Mouse (Mus musculus) kidney, embryonic 15.5 days (tissue): Measurements from ENCODE around the gene Gm17334. TPM values are rescaled to one million over a fixed set of nuclear protein-coding genes. Genes with fewer than 3 reads are reported as not detected.

ENCODE experiments used
- ATAC-seq: fragments of 200-750 bp; cut with Nextera tagmentation; replicated peaks from 2 replicates; pipeline ENCODE4 v1.8.0; 2017; ENCODE audit warnings: moderate TSS enrichment; ENCODE audit not compliant: low FRiP score
- H3K27ac ChIP-seq: fragments of 300-500 bp; sonication (generic); 2 replicates; pipeline ENCODE4 v1.5.1; 2015; ENCODE audit warnings: mild to moderate bottlenecking, inconsistent platforms
- H3K27me3 ChIP-seq: fragments of 300-500 bp; sonication (generic); 2 replicates; pipeline ENCODE4 v1.6.1; 2015; ENCODE audit warnings: inconsistent platforms
- H3K36me3 ChIP-seq: fragments of 300-500 bp; sonication (generic); 2 replicates; pipeline ENCODE4 v1.6.1; 2015; ENCODE audit warnings: inconsistent platforms
- H3K4me1 ChIP-seq: fragments of 300-500 bp; sonication (generic); 2 replicates; pipeline ENCODE4 v1.6.1; 2015; ENCODE audit warnings: inconsistent platforms
- H3K4me2 ChIP-seq: fragments of 300-500 bp; sonication (generic); 2 replicates; pipeline ENCODE4 v1.6.1; 2015; ENCODE audit warnings: moderate library complexity, mild to moderate bottlenecking, inconsistent platforms
- H3K4me3 ChIP-seq: fragments of 300-500 bp; sonication (generic); replicated peaks from 2 replicates; pipeline ENCODE4 v1.5.1; 2015; ENCODE audit warnings: mild to moderate bottlenecking, inconsistent platforms
- H3K9ac ChIP-seq: fragments of 300-500 bp; sonication (generic); 2 replicates; pipeline ENCODE4 v1.6.1; 2015; ENCODE audit warnings: mild to moderate bottlenecking, inconsistent platforms
- H3K9me3 ChIP-seq: fragments of 300-500 bp; sonication (generic); replicated peaks from 2 replicates; pipeline ENCODE4 v1.6.1; 2016; ENCODE audit warnings: inconsistent platforms
- WGBS: fragments of 180-500 bp; shearing (Covaris S2); methylation state at CpG from one replicate; pipeline ENCODE4 v1.1.7; 2015; ENCODE audit warnings: mixed read lengths; 5-methylcytosine and 5-hydroxymethylcytosine counted together
- polyA plus RNA-seq: library from polyadenylated mRNA; unstranded; fragments of >200 nt; fragmentation: Nextera tagmentation; extraction: Ambion mirVana; gene quantifications from 2 replicates; pipeline ENCODE4 v1.2.1, GENCODE M21; 2015

Gm17334 gene
- polyA plus RNA-seq, 1 experiment from 2014 or later: 0.23 TPM

DNA sequence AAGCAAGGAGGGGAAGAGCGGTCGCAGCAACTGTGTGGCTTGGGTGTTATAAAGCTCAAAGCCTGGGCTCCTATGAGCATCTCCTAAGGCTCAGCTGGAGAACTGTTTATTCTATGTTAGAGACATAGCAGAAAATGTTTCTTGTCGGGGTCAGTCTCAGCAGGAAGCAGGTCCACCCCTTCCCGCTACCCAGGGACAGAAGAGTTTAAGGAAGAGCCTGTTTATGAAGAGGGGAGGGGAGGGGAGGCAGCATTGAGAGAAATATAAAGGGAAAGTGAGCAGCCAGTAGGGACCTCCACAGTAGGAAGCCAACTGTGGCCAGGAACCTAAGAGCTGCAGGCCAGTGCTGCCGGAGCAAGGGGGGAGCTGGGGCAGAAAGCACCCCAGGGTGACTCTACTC, 36.4 kb upstream of the Gm17334 start:
- WGBS: 50% methylated on average over 5 of the region's 5 CpGs
- ATAC-seq: no peak

DNA sequence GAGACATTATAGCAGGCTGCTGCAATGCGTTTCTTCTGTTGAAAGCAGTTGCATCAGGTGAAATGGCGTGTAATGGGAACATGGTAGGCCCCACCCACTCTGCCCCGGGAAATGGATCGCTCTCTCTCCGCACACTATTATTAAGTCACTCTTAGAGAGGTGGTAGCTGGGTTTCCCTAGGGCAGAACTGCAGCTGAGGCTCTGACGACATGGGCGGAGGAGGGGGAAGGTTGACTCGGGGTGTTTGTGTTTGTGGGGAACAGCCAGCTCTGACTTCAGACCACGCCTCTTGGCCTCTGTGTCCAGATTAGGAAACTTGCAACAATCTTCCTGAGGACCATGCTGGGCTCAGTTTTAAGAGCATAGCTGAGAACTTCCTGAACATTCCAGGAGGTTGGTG, 32.8 kb upstream of the Gm17334 start:
- WGBS: 71% methylated on average over 9 of the region's 9 CpGs
- Histone ChIP-seq H3K4me1 (0 out of 2 replicates have a peak, but pooled peaks cover 3% of the 10 kb centered on the region), H3K9ac (no peak overlapping the region), H3K4me2 (no peak overlapping the region), H3K9me3 (no peaks in the 10 kb centered on the region), H3K4me3 (no peak overlapping the region), H3K27me3 (no peaks in the 10 kb centered on the region), H3K36me3 (no peaks in the 10 kb centered on the region), H3K27ac (no peak overlapping the region)
- ATAC-seq: no peak

More for the DNA sequence above, 36.4 kb upstream of the Gm17334 start:
- Histone ChIP-seq H3K4me3 (no peak overlapping the region), H3K36me3 (no peaks in the 10 kb centered on the region), H3K9me3 (no peaks in the 10 kb centered on the region), H3K27ac (no peak overlapping the region), H3K4me2 (no peak overlapping the region), H3K4me1 (0 out of 2 replicates have a peak, but pooled peaks cover 3% of the 10 kb centered on the region), H3K9ac (no peak overlapping the region), H3K27me3 (no peaks in the 10 kb centered on the region)

DNA sequence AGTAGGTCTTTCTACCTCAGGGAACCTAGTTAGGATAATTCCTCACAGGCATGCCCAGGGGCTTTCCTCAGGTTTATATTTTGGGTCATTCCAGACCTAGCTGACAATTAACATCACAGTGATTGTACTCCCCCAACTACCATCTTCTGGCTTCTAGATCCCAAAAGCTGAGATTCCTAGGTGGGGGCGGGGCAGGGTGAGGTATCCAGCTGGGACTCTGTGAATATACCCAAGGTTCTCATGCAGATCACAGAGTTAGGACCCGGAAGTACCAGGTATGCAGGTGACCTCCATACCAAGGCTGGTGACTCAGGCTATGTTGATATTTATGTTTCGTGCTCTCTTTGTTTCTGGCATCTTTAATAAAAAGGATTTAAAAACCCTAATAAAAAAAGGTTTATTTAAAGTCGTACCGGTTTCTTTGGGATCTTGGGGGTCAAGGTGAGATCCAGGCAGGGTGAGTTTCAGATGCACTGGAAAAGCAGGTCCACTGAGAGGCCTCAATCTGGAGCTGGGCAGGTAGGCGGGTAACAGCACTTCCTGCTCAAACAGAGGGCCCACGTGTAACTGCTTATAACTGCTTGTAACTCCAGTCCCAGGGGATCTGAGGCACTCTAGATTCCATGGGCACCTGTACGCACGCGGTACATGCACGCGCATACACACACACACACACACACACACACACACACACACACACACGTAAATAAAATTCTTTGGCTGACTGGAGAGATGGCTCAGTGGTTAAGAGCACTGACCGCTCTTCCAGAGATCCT, 31.8 kb upstream of the Gm17334 start:
- Histone ChIP-seq H3K27me3 (no peaks in the 10 kb centered on the region), H3K9ac (no peak overlapping the region), H3K4me1 (0 out of 2 replicates have a peak, but pooled peaks cover 3% of the 10 kb centered on the region), H3K27ac (no peak overlapping the region), H3K36me3 (no peaks in the 10 kb centered on the region), H3K4me3 (no peak overlapping the region), H3K4me2 (no peak overlapping the region), H3K9me3 (no peaks in the 10 kb centered on the region)
- 82% methylated on average over 14 of the region's 14 CpGs for WGBS
- ATAC-seq: no peak

DNA sequence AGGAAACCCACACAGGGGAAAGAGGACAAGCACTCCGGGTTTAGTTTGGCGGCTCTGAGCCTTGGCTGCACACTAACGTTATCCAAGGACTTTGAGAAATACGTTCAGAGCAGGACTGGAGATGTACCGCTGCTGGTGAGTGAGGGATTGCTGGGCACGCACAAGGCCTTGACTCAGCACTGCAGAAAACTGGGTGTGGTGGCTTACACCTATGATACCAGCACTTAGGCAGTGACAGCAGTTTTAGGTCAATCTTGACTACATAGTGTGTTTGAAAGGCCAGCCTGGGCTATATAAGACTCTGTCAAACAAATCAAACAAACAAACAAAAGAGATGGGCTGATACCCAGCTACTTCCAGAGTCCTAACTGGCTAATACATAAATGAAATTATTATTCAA, 30.5 kb upstream of the Gm17334 start:
- 78% methylated on average over 6 of the region's 6 CpGs for WGBS
- ATAC-seq: no peak
- Histone ChIP-seq H3K4me1 (no peaks in the 10 kb centered on the region), H3K9me3 (no peaks in the 10 kb centered on the region), H3K36me3 (no peaks in the 10 kb centered on the region), H3K9ac (no peak overlapping the region), H3K4me2 (no peak overlapping the region), H3K27me3 (no peaks in the 10 kb centered on the region), H3K4me3 (no peak overlapping the region), H3K27ac (no peak overlapping the region)

GRCm38 (mm10) chr11:53803093-53803492, 30.1 kb upstream of the Gm17334 start:
- Histone ChIP-seq H3K4me2 (no peak overlapping the region), H3K9ac (no peak overlapping the region), H3K9me3 (no peaks in the 10 kb centered on the region), H3K27me3 (no peaks in the 10 kb centered on the region), H3K4me1 (no peaks in the 10 kb centered on the region), H3K4me3 (no peak overlapping the region), H3K36me3 (no peaks in the 10 kb centered on the region), H3K27ac (no peak overlapping the region)
- no peak for ATAC-seq
- 75% methylated on average over 12 of the region's 12 CpGs for WGBS

DNA sequence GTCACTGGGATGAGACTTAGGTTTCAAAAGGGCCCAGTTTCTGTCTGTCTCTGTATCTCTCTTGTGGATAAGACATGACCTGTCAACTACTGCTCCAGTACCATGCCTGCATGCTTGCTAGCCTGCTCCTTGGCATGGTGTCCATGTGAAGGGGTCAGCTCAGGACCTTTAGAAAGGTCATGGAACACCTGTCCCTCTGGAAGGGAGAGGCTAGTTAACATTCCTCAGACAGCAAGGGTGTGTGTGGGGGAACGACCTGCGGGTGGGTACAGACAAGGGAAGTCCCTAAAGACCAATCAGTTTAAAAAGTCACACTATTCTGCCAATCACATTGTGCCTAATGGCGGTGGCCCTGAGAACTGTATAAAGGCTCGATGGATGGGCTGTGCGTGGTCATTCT, 28.0 kb upstream of the Gm17334 start:
- Histone ChIP-seq H3K36me3 (no peaks in the 10 kb centered on the region), H3K27me3 (no peaks in the 10 kb centered on the region), H3K4me1 (peaks cover 20% of the 10 kb centered on the region), H3K4me2 (no peak overlapping the region), H3K27ac (no peak overlapping the region), H3K9ac (no peak overlapping the region), H3K9me3 (no peaks in the 10 kb centered on the region), H3K4me3 (no peak overlapping the region)
- ATAC-seq: no peak
- 82% methylated on average over 5 of the region's 5 CpGs for WGBS

GRCm38 (mm10) chr11:53800036-53800435, 27.0 kb upstream of the Gm17334 start:
- Histone ChIP-seq H3K4me1 (peaks cover 29% of the 10 kb centered on the region), H3K4me3 (no peak overlapping the region), H3K9me3 (no peaks in the 10 kb centered on the region), H3K36me3 (no peaks in the 10 kb centered on the region), H3K9ac (no peak overlapping the region), H3K4me2 (no peak overlapping the region), H3K27me3 (no peaks in the 10 kb centered on the region), H3K27ac (no peak overlapping the region)
- 64% methylated on average over 4 of the region's 4 CpGs for whole genome bisulfite sequencing
- ATAC-seq: no peak

DNA sequence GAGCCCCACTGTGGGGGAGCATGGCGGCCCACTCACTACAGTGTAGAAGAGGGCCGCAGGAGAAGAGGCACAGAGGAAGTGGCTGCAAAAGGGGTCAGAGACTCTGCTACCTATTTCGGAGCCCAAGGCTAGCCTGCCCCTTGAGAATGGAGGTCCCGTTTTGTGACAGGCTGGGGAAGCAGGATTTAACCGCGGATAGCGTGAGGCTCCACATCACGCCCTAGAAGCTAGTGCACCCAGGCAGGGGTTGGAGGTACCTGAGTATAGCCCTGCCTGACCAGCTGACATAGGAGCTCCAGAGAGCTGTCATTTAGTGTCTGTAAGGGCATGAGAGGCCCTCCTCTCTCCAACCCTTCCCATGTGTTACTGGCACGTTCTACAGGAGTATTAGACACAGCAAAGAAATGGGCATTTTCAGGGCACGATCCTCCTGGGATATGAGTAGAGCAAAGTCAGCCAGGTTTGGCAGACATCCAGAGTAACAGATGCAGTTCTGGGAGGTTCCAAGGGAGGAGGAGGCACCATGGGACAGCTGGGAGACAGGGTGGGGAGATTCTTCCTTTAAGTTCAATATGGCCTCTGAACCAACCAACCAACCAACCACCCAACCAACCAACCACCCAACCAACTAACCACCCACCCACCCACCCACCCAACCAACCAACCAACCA, 25.2 kb upstream of the Gm17334 start:
- no peak for ATAC-seq
- no peak overlapping the region for H3K4me2 ChIP-seq
- H3K36me3 ChIP-seq: no peaks in the 10 kb centered on the region
- no peaks in the 10 kb centered on the region for H3K9me3 ChIP-seq
- no peak overlapping the region for H3K27ac ChIP-seq
- 91% methylated on average over 10 of the region's 10 CpGs for WGBS
- H3K4me1 ChIP-seq: peaks cover 43% of the 10 kb centered on the region
- H3K4me3 ChIP-seq: no peak overlapping the region
- H3K27me3 ChIP-seq: no peaks in the 10 kb centered on the region
- H3K9ac ChIP-seq: no peak overlapping the region

DNA sequence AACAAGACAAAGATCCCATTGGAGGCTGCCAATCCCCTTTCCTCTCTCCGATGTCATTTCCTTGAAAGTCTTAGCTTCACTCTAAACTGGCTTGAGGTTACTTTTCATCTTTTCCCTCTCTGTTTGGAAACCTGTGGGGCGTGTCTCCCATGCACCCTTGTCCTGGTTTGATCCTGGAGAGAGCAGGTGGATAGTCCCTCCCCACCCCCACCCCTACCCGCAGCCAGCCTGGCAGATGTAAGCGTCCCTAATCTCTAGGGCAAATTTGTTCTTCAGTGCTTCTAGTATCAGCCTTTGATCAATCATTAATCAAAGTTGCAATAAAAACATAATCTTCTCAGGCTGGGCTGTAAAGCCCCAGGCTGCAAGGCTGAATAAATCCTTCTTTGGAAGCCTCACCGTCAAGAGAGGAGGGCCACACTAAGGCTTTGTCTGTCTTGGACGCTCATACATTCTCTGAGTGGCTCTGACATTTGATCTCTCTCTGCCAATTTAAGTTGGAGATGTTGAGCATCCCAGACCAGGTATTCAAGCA, 24.5 kb upstream of the Gm17334 start:
- no peaks in the 10 kb centered on the region for H3K36me3 ChIP-seq
- WGBS: 55% methylated on average over 6 of the region's 6 CpGs
- no peak overlapping the region for H3K9ac ChIP-seq
- H3K9me3 ChIP-seq: no peaks in the 10 kb centered on the region
- H3K4me3 ChIP-seq: no peak overlapping the region
- H3K4me1 ChIP-seq: peaks cover 43% of the 10 kb centered on the region
- peak overlapping the region; percentile 81; the same call in 1 of the 2 replicates for H3K27ac ChIP-seq
- no peak for ATAC-seq
- H3K4me2 ChIP-seq: no peak overlapping the region
- H3K27me3 ChIP-seq: no peaks in the 10 kb centered on the region

DNA sequence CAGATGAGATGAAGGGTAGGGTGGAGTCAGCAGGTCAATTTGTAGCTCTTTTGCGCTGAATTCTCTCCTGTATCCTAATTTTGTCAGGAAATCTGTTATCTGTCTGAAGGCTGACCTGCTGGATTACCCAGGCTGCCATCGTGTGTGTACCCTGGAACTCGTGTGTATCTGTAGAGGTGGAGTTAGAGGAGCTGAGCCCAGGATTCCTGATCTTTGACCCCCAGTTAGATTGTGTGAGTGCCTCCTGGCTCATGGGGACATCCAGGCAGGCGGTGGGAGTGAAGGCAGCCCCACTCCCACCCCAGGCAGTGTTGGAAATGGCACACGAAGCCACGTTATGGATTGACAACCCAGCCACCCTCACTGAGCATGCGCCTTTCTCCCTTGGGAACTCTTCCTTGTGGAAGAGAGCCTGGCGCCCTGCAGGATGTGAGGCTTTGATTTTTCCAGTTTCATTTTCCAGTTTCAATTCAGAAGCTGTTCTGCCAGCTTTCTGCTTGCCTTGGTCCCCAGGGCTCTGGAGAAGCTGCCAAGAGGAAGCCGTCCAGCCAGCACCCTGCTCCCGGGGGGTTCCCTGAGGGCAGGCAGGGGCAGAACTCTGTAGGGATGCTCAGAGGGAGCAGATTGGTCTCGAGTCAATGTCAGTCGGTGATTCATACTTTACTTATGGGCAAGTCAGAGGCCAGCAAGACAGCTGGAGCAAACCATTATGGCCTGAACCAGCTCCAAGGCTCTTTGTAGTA, 23.6 kb upstream of the Gm17334 start:
- Histone ChIP-seq H3K9me3 (no peaks in the 10 kb centered on the region), H3K4me2 (no peak overlapping the region), H3K4me3 (no peak overlapping the region), H3K36me3 (no peaks in the 10 kb centered on the region), H3K9ac (no peak overlapping the region), H3K27me3 (no peaks in the 10 kb centered on the region), H3K4me1 (peaks cover 43% of the 10 kb centered on the region), H3K27ac (peak overlapping the region; percentile 81)
- no peak for ATAC-seq
- 47% methylated on average over 12 of the region's 12 CpGs for WGBS

DNA sequence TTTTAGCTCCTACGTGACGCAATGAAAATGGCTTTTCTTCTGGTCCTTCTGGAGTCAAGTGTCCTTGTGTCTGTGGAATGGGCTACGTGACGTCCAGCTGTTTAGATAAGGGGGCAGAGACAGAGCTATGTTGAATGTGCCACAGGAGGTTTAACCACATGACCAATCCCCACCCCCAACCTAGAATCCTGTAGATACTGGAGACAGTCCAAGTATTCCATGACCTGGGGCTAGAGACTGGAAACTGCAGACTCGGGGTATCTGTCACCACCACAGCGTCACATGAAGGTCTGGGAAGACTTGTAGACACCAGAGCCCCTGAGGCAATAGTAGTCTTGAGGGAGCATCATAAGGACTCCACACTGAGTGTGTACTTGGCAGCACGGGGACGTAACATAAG, 22.8 kb upstream of the Gm17334 start:
- Histone ChIP-seq H3K9ac (no peak overlapping the region), H3K36me3 (no peaks in the 10 kb centered on the region), H3K4me2 (no peak overlapping the region), H3K4me3 (no peak overlapping the region), H3K27me3 (no peaks in the 10 kb centered on the region), H3K9me3 (no peaks in the 10 kb centered on the region), H3K27ac (peak overlapping the region; percentile 81), H3K4me1 (peaks cover 43% of the 10 kb centered on the region)
- 59% methylated on average over 8 of the region's 8 CpGs for WGBS
- no peak for ATAC-seq
